Mouse (Mus musculus) lung, embryonic 16.5 days (tissue): ENCODE results near the gene Asxl1. TPM values are rescaled to one million over a fixed set of nuclear protein-coding genes. Genes with fewer than 3 reads are reported as not detected.

Experiments
- ATAC-seq: fragments of 200-750 bp; cut with Nextera tagmentation; 2 replicates; pipeline ENCODE4 v1.8.0; 2017; ENCODE audit warnings: low read depth, mild to moderate bottlenecking, moderate library complexity
- H3K27ac ChIP-seq: fragments of 300-500 bp; sonication (generic); 2 replicates; pipeline ENCODE4 v1.5.1; 2014; ENCODE audit warnings: mild to moderate bottlenecking, control low read depth, low read length
- H3K27me3 ChIP-seq: fragments of 300-500 bp; sonication (generic); 2 replicates; pipeline ENCODE4 v1.6.1; 2014; ENCODE audit warnings: low read depth, low read length, mixed read lengths; ENCODE audit not compliant: control insufficient read depth, insufficient read depth
- H3K36me3 ChIP-seq: fragments of 300-500 bp; sonication (generic); 2 replicates; pipeline ENCODE4 v1.6.1; 2014; ENCODE audit warnings: low read length; ENCODE audit not compliant: control insufficient read depth, insufficient read depth
- H3K4me1 ChIP-seq: fragments of 300-500 bp; sonication (generic); replicated peaks from 2 replicates; pipeline ENCODE4 v1.6.1; 2014; ENCODE audit warnings: low read length, mixed read lengths; ENCODE audit not compliant: control insufficient read depth, insufficient read depth
- H3K4me2 ChIP-seq: fragments of 300-500 bp; sonication (generic); 2 replicates; pipeline ENCODE4 v1.6.1; 2014; ENCODE audit warnings: low read depth, low read length, control low read depth
- H3K4me3 ChIP-seq: fragments of 300-500 bp; sonication (generic); 2 replicates; pipeline ENCODE4 v1.5.1; 2014; ENCODE audit warnings: mild to moderate bottlenecking, low read length, control low read depth
- H3K9ac ChIP-seq: fragments of 300-500 bp; sonication (generic); 2 replicates; pipeline ENCODE4 v1.6.1; 2014; ENCODE audit warnings: low read length, control low read depth
- H3K9me3 ChIP-seq: fragments of 300-500 bp; sonication (generic); 2 replicates; pipeline ENCODE4 v1.6.1; 2016; ENCODE audit warnings: low read length; ENCODE audit not compliant: control insufficient read depth
- WGBS: fragments of 180-500 bp; shearing (Covaris S2); extraction: QIAGEN DNeasy Blood & Tissue Kit; methylation state at CpG from one replicate; pipeline ENCODE4 v1.1.7; 2014; 5-methylcytosine and 5-hydroxymethylcytosine counted together
- polyA plus RNA-seq: library from polyadenylated mRNA; unstranded; fragments of >200 nt; fragmentation: Nextera tagmentation; extraction: Ambion mirVana; gene quantifications from 2 replicates; pipeline ENCODE4 v1.2.1, GENCODE M21; 2015

Gene Asxl1
- polyA plus RNA-seq, 1 experiment from 2014 or later = 9.6 TPM

DNA sequence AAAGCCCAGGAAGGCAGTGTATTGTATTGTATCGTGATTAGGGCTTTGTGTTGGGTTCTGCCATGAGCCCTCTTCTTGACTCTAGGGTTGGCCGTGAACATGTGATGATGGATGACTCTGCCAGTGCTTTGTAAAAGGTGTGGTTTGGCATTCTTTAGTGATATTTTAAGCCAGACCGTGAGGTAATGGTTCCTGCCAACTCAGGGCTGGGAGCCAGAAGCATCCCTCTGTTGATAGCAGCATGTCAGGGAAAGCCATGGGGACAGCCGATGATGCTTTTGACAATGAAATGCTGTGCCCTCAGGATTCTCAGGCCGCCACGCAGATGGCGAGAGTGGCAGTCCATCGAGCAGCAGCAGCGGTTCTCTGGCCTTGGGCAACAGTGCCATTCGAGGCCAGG is 47.4 kb downstream of the Asxl1 start:
- peaks cover 64% of the 10 kb centered on the region for H3K36me3 ChIP-seq
- no peak overlapping the region for H3K27ac ChIP-seq
- H3K4me2 ChIP-seq = no peak overlapping the region
- no peaks in the 10 kb centered on the region for H3K4me1 ChIP-seq
- no peak for ATAC-seq
- 0 out of 2 replicates have a peak, but pooled peaks cover 3% of the 10 kb centered on the region for H3K9me3 ChIP-seq
- WGBS = 86% methylated on average over 10 of the region's 10 CpGs
- no peaks in the 10 kb centered on the region for H3K27me3 ChIP-seq
- no peak overlapping the region for H3K9ac ChIP-seq
- no peak overlapping the region for H3K4me3 ChIP-seq

DNA sequence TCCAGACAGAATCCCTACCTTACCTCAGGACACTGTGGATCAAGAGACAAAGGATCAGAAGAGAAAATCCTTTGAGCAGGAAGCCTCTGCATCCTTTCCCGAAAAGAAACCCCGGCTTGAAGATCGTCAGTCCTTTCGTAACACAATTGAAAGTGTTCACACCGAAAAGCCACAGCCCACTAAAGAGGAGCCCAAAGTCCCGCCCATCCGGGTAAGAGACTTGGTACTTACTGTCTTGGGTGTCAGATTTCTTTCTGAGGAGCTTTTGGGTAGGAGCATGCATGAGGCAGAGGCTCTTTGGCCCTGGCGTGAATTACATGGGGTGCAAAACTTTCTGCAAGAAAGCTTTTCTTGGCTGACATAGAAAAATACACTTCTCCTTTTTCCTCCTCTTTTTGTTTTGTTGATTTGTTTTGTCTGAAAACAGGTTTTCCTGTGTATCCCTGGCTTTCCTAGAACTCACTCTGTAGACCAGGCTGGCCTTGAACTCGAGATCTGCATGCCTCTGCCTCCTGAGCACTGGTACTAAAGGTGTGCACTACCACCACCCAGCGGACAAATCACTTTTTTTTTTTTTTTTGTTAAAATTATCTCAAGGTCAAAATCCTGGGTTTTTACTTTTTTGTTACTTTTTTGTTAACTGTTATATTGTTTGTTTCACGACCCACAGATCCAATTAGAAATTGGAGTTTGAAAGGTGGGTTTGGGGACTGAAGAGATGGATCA is 52.3 kb downstream of the Asxl1 start:
- Histone ChIP-seq H3K27me3 (no peaks in the 10 kb centered on the region), H3K27ac (no peak overlapping the region), H3K4me1 (no peaks in the 10 kb centered on the region), H3K9me3 (0 out of 2 replicates have a peak, but pooled peaks cover 3% of the 10 kb centered on the region), H3K4me3 (no peak overlapping the region), H3K36me3 (peaks cover 84% of the 10 kb centered on the region), H3K4me2 (no peak overlapping the region), H3K9ac (no peak overlapping the region)
- 84% methylated on average over 11 of the region's 11 CpGs for WGBS
- ATAC-seq = no peak

DNA sequence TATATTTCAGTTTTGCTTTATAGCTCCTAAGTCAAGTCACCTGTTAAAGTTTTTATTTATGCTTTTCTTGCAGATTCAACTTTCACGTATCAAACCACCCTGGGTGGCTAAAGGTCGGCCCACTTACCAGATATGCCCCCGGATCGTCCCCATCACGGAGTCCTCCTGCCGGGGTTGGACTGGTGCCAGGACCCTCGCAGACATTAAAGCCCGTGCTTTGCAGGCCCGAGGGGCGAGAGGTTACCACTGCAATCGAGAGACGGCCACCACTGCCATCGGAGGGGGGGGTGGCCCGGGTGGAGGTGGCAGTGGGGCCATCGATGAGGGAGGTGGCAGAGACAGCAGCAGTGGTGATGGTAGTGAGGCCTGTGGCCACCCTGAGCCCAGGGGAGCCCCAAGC is 53.5 kb downstream of the Asxl1 start:
- Histone ChIP-seq H3K36me3 (peaks cover 72% of the 10 kb centered on the region), H3K4me2 (no peak overlapping the region), H3K27ac (no peak overlapping the region), H3K4me3 (no peak overlapping the region), H3K9ac (no peak overlapping the region), H3K4me1 (no peaks in the 10 kb centered on the region), H3K27me3 (no peaks in the 10 kb centered on the region), H3K9me3 (0 out of 2 replicates have a peak, but pooled peaks cover 3% of the 10 kb centered on the region)
- WGBS = 73% methylated on average over 15 of the region's 15 CpGs
- no peak for ATAC-seq

DNA sequence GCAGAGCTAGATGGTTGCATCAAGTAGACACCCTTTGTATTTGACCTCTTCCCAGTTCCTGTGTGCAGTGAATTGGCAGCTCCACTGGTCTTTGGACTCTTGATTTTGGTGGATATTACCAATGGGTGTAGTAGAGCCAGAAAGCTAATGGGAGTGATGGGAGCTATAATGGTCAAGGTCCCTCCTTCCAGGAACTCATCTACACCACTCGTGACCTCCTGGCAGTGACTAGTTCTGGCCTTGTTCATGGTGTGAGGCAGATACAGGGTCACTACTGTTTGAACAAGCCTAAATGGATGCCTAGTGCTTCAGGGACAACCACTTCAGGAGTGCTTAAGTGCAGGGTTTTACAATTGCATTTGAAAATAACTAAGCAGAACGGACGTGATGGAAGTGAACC is 58.4 kb downstream of the Asxl1 start:
- ATAC-seq = no peak; the same call in 1 of the 2 replicates
- no peak overlapping the region for H3K27ac ChIP-seq
- H3K9me3 ChIP-seq = no peaks in the 10 kb centered on the region
- 64% methylated on average over 3 of the region's 3 CpGs for WGBS
- H3K4me1 ChIP-seq = no peaks in the 10 kb centered on the region
- H3K4me3 ChIP-seq = no peak overlapping the region
- no peak overlapping the region for H3K4me2 ChIP-seq
- H3K27me3 ChIP-seq = no peaks in the 10 kb centered on the region
- H3K9ac ChIP-seq = no peak overlapping the region
- H3K36me3 ChIP-seq = peaks cover 31% of the 10 kb centered on the region

DNA sequence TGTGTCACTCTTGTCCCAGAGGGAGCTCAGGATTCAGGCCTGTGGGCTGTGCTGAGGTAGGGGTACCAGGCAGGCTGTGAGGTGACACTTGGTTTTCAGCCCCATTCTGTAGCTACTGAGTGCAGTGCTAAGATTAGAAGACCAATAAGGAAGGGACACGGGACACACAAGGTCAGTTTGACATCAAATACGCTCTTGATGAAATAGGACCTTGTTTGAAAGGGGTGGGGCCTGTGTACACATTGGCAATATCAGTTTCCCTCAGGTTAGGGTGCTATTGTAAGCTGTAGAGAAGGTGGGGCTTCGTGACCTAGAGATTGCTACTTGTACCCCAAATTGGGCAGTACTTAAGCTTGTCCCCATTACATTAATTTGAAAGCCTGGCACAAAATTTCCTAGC is 59.3 kb downstream of the Asxl1 start:
- WGBS = 65% methylated on average over 3 of the region's 3 CpGs
- Histone ChIP-seq H3K9me3 (no peaks in the 10 kb centered on the region), H3K9ac (no peak overlapping the region), H3K4me3 (no peak overlapping the region), H3K4me2 (no peak overlapping the region), H3K4me1 (no peaks in the 10 kb centered on the region), H3K27ac (no peak overlapping the region), H3K27me3 (no peaks in the 10 kb centered on the region), H3K36me3 (peaks cover 27% of the 10 kb centered on the region)
- ATAC-seq = 0 out of 2 replicates have a peak, but pooled peaks have one; percentile 7

DNA sequence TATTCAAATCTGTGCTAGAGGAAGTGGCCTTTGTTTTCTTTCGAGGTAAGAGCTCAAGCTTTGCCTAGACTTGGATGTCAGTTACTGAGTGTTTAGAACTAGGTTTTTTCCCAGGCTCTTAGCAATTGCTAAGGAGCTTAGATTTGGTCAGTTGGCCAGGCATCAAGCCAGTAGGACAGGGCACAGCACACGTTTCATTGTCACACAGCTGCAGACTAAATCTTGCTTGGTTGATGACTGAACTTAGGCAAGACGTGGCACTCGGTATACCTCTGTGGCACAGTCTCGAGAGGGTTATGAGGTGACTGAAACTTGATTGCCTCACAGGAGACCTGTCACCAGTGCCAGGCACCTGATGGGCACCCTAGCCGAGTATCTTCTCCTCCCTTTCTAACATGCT is 61.3 kb downstream of the Asxl1 start:
- Histone ChIP-seq H3K36me3 (peaks cover 11% of the 10 kb centered on the region), H3K9me3 (no peaks in the 10 kb centered on the region), H3K4me3 (no peak overlapping the region), H3K4me1 (no peaks in the 10 kb centered on the region), H3K27me3 (no peaks in the 10 kb centered on the region), H3K9ac (no peak overlapping the region), H3K4me2 (no peak overlapping the region), H3K27ac (no peak overlapping the region)
- 69% methylated on average over 6 of the region's 6 CpGs for WGBS
- no peak for ATAC-seq

DNA sequence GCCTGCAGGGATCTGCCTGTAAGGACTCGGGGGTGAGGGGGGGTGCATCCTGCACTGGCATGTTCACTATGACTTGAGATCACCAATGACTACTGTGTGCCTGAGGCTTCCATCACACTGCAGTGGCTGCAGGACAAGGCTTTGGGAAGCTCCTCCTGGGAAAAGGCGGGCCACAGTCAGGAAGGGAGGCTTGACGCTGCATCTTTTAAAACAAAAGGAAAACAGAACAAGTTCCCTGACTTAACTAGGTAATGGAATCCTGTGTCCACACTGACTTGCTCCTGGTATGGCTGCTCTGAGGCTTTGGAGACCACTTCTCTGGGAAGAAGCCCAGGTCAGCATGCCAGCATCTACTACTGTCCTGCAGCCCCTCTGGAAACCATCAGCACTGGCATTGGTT is 63.3 kb downstream of the Asxl1 start:
- H3K4me2 ChIP-seq = no peak overlapping the region
- no peaks in the 10 kb centered on the region for H3K4me1 ChIP-seq
- H3K27ac ChIP-seq = no peak overlapping the region
- no peaks in the 10 kb centered on the region for H3K9me3 ChIP-seq
- no peak for ATAC-seq
- WGBS = 70% methylated on average over 3 of the region's 3 CpGs
- H3K36me3 ChIP-seq = peaks cover 8% of the 10 kb centered on the region
- H3K4me3 ChIP-seq = no peak overlapping the region
- H3K27me3 ChIP-seq = no peaks in the 10 kb centered on the region
- no peak overlapping the region for H3K9ac ChIP-seq

DNA sequence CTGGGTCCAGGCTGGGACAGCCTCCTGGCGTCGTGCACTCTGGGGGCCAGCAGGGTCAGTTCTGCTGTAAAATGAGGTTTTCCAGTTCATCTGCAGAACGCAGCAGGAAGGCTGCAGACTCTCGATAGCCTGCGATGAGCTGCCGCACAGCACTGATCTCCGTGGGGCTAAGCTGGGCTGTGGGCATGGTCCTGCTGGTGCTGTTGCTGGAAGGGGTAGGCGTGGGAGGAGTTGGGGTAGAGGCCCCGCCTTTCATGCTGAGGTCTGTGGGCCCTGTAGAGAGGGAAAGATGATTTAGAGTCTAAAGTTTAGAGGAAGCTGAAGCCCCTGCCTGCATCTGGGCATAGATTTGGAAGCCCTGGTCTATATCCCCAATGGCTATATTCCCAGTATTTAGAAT is 65.9 kb downstream of the Asxl1 start:
- WGBS = 72% methylated on average over 9 of the region's 9 CpGs
- Histone ChIP-seq H3K4me1 (no peaks in the 10 kb centered on the region), H3K27me3 (no peaks in the 10 kb centered on the region), H3K9me3 (no peaks in the 10 kb centered on the region), H3K36me3 (peaks cover 15% of the 10 kb centered on the region), H3K4me2 (no peak overlapping the region), H3K9ac (no peak overlapping the region), H3K4me3 (no peak overlapping the region), H3K27ac (no peak overlapping the region)
- no peak for ATAC-seq

DNA sequence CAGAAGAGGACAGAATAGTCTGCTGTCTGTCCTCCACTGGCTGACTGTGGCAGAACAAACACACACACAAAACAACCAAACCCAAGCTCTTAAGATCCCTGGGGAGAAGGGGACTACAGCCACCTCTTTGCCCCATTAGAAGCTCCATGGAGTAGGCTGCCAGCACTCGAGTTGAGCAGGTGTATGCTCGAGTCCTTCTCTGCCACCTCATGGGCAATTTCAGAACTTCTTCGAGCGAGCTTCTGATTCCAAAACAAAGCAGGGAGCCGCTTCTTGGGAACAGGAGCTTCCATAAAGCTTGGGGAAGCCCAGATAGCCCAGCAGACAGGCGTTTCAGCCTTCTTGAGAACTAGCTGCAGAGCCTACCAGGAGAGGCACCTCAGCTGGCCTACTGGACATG is 66.9 kb downstream of the Asxl1 start:
- no peak overlapping the region for H3K9ac ChIP-seq
- no peak overlapping the region for H3K4me2 ChIP-seq
- no peak overlapping the region for H3K4me3 ChIP-seq
- H3K27me3 ChIP-seq = no peaks in the 10 kb centered on the region
- H3K27ac ChIP-seq = no peak overlapping the region
- peaks cover 25% of the 10 kb centered on the region for H3K36me3 ChIP-seq
- WGBS = 54% methylated on average over 6 of the region's 6 CpGs
- H3K9me3 ChIP-seq = no peaks in the 10 kb centered on the region
- ATAC-seq = no peak
- H3K4me1 ChIP-seq = no peaks in the 10 kb centered on the region
